Mouse (Mus musculus) ovary, postnatal 14 days (tissue): ENCODE results near the gene Dop1a.
"Not testable (repeated sequence)": the region's sequence is repeated elsewhere in the genome, so short reads cannot be mapped to it uniquely, and the experiment has no call there.

Source experiments
- DNase-seq: peaks from one replicate; pipeline ENCODE4 v3.0.0; 2022; ENCODE audit warnings: low spot score

Gene Dop1a

GRCm38 (mm10) chr9:86575178-86575577, 108.2 kb downstream of the Dop1a start:
- no peak for DNase-seq

- DNase-seq: no peak
These were observed 112.7 kb downstream of the Dop1a start for GRCm38 (mm10) chr9:86579657-86580056.

- DNase-seq: peak; percentile 59
These were observed 116.8 kb downstream of the Dop1a start for GRCm38 (mm10) chr9:86583740-86584139.

GRCm38 (mm10) chr9:86587019-86587795, 120.3 kb downstream of the Dop1a start:
- DNase-seq: no peak

- no peak for DNase-seq
These were observed 126.0 kb downstream of the Dop1a start for GRCm38 (mm10) chr9:86592676-86593668.

GRCm38 (mm10) chr9:86594357-86594767, 127.4 kb downstream of the Dop1a start:
- not testable (repeated sequence) for DNase-seq

GRCm38 (mm10) chr9:86596983-86597382, 130.0 kb downstream of the Dop1a start:
- not testable (repeated sequence) for DNase-seq

GRCm38 (mm10) chr9:86599723-86600303, 132.9 kb downstream of the Dop1a start:
- DNase-seq: no peak
